Mouse (Mus musculus): ENCODE results near the gene Khnyn. TPM values are rescaled to one million over a fixed set of nuclear protein-coding genes. Genes with fewer than 3 reads are reported as not detected.

The Khnyn gene
- total RNA-seq, 2 experiments from 2014 or later, result 10.1 to 10.7 TPM

GRCm38 (mm10) chr14:55899701-55900413 is 15.1 kb downstream of the Khnyn start, which contains the start of gene Sdr39u1:
TSS of gene Sdr39u1 (minus strand) at chr14:55900293.
- intact Hi-C loops (cut with DNase I), result loop anchor here (10.0 kb wide), 1 partner anchor 225 kb away; the partner anchor contains the start of genes Gmpr2 and Nedd8
- DNase-seq (ENCODE audit: low spot score in 2 of 2), result peak; percentile 83 to 94

- intact Hi-C loops (cut with DNase I), result no loop called here
- no peak for DNase-seq (ENCODE audit: low spot score in 2 of 2)
Measured at GRCm38 (mm10) chr14:55900414-55900755, 15.6 kb downstream of the Khnyn start.

- no peak for DNase-seq (ENCODE audit: low spot score in 2 of 2)
- intact Hi-C loops (cut with DNase I), result no loop called here
Measured at GRCm38 (mm10) chr14:55905518-55905917, 20.8 kb downstream of the Khnyn start.

GRCm38 (mm10) chr14:55913406-55913805 is 28.7 kb downstream of the Khnyn start:
- intact Hi-C loops (cut with DNase I), result no loop called here
- no peak for DNase-seq (ENCODE audit: low spot score in 2 of 2)

GRCm38 (mm10) chr14:55918240-55919082 is 33.7 kb downstream of the Khnyn start:
- intact Hi-C loops (cut with DNase I), result loop anchor here (1.0 to 2.0 kb wide), 3 partner anchors 44 to 138 kb away; partner anchors contain the start of gene Nfatc4
- peak; percentile 80 to 84 for DNase-seq (ENCODE audit: low spot score in 2 of 2)

- intact Hi-C loops (cut with DNase I), result no loop called here
- peak in 1 of 2 experiments; percentile 45 for DNase-seq (ENCODE audit: low spot score in 2 of 2)
Measured at GRCm38 (mm10) chr14:55922475-55923232, 37.9 kb downstream of the Khnyn start.

GRCm38 (mm10) chr14:55926847-55927246 is 42.1 kb downstream of the Khnyn start:
- intact Hi-C loops (cut with DNase I), result no loop called here

GRCm38 (mm10) chr14:55929263-55929997 is 44.7 kb downstream of the Khnyn start:
- intact Hi-C loops (cut with DNase I), result no loop called here
- no peak for DNase-seq (ENCODE audit: low spot score in 2 of 2)

More at GRCm38 (mm10) chr14:55926847-55927246, 42.1 kb downstream of the Khnyn start:
- DNase-seq (ENCODE audit: low spot score in 2 of 2), result no peak

- intact Hi-C loops (cut with DNase I), result no loop called here
- no peak for DNase-seq (ENCODE audit: low spot score in 2 of 2)
Measured at GRCm38 (mm10) chr14:55933586-55933985, 48.8 kb downstream of the Khnyn start.

GRCm38 (mm10) chr14:55940070-55940800 is 55.5 kb downstream of the Khnyn start:
- intact Hi-C loops (cut with DNase I), result no loop called here
- DNase-seq (ENCODE audit: low spot score in 2 of 2), result no peak

GRCm38 (mm10) chr14:55943601-55944000 is 58.9 kb downstream of the Khnyn start:
- intact Hi-C loops (cut with DNase I), result no loop called here
- DNase-seq (ENCODE audit: low spot score in 2 of 2), result no peak

- intact Hi-C loops (cut with DNase I), result no loop called here
- DNase-seq (ENCODE audit: low spot score in 2 of 2), result no peak
Measured at GRCm38 (mm10) chr14:55944575-55944974, 59.8 kb downstream of the Khnyn start, which contains the start of gene Cma1. TSS of gene Cma1 (minus strand) at chr14:55944675.

GRCm38 (mm10) chr14:55946269-55946969 is 61.7 kb downstream of the Khnyn start:
- no peak for DNase-seq (ENCODE audit: low spot score in 2 of 2)
- intact Hi-C loops (cut with DNase I), result no loop called here

Other genes with a start within 250 kb of the Khnyn start
- gene Ipo4, start 249.0 kb upstream of the Khnyn start, total RNA-seq (2021), result 100 to 1,000 TPM; 117 TPM
- gene Gm49378, start 247.1 kb upstream of the Khnyn start, total RNA-seq (2021), result 1 to 10 TPM; 3.9 to 4.7 TPM
- 10 to 100 TPM; 36.6 to 45.2 TPM for gene Tm9sf1, start 241.1 kb upstream of the Khnyn start, total RNA-seq (2021)
- 1 to 10 TPM in 1 of 2 experiments, under 1 TPM in 1; 0.30 to 1.1 TPM for gene Tssk4, start 234.8 kb upstream of the Khnyn start, total RNA-seq (2021)
- gene Mdp1, start 224.4 kb upstream of the Khnyn start, total RNA-seq (2021), result 10 to 100 TPM; 36.9 to 40.1 TPM
- 10 to 100 TPM; 22.1 to 24.8 TPM for gene Gmpr2, start 213.0 kb upstream of the Khnyn start, total RNA-seq (2021)
- gene Nedd8, start 212.8 kb upstream of the Khnyn start, total RNA-seq (2021), result 100 to 1,000 TPM; 325 to 348 TPM
- gene Tinf2, start 203.1 kb upstream of the Khnyn start, total RNA-seq (2021), result 10 to 100 TPM; 12.9 to 14.8 TPM
- not detected for gene Tgm1, start 171.0 kb upstream of the Khnyn start, total RNA-seq (2021)
- 10 to 100 TPM; 45.6 to 45.8 TPM for gene Rabggta, start 162.7 kb upstream of the Khnyn start, total RNA-seq (2021)
- 10 to 100 TPM; 79.2 to 88.7 TPM for gene Dhrs1, start 139.3 kb upstream of the Khnyn start, total RNA-seq (2021)
- gene Nop9, start 139.3 kb upstream of the Khnyn start, total RNA-seq (2021), result 10 to 100 TPM; 12.7 to 14.0 TPM
- gene Cideb, start 126.5 kb upstream of the Khnyn start, total RNA-seq (2021), result 1 to 10 TPM; 1.6 to 2.3 TPM
- gene Ltb4r2, start 123.5 kb upstream of the Khnyn start, total RNA-seq (2021), result under 1 TPM; 0.25 to 0.32 TPM
- under 1 TPM; 0.25 to 0.39 TPM for gene Ltb4r1, start 119.0 kb upstream of the Khnyn start, total RNA-seq (2021)
- 1 to 10 TPM; 3.8 to 7.1 TPM for gene Adcy4, start 100.9 kb upstream of the Khnyn start, total RNA-seq (2021)
- gene Ripk3, start 96.1 kb upstream of the Khnyn start, total RNA-seq (2021), result under 1 TPM in 1 of 2 experiments, not detected in 1; 0.96 TPM
- 1 to 10 TPM; 1.3 to 2.6 TPM for gene Nfatc4, start 61.8 kb upstream of the Khnyn start, total RNA-seq (2021)
- gene Nynrin, start 30.9 kb upstream of the Khnyn start, total RNA-seq (2021), result 10 to 100 TPM in 1 of 2 experiments, 1 to 10 TPM in 1; 6.5 to 10.5 TPM
- gene Cbln3, start 555 bp upstream of the Khnyn start, total RNA-seq (2021), result under 1 TPM; 0.14 to 0.25 TPM
- gene Sdr39u1, start 15.3 kb downstream of the Khnyn start, total RNA-seq (2021), result 10 to 100 TPM; 96.3 to 96.9 TPM
- not detected for gene Cma1, start 59.7 kb downstream of the Khnyn start, total RNA-seq (2021)
- gene Cma2, start 66.0 kb downstream of the Khnyn start, total RNA-seq (2021), result not detected
- not detected for gene Mcpt1, start 133.0 kb downstream of the Khnyn start, total RNA-seq (2021)
- gene Mcpt9, start 145.5 kb downstream of the Khnyn start, total RNA-seq (2021), result not detected
- gene Mcpt2, start 157.1 kb downstream of the Khnyn start, total RNA-seq (2021), result not detected
- gene Mcpt4, start 177.4 kb downstream of the Khnyn start, total RNA-seq (2021), result not detected
- gene Mcpt8, start 200.3 kb downstream of the Khnyn start, total RNA-seq (2021), result not detected
- not detected for gene Ctsg, start 217.6 kb downstream of the Khnyn start, total RNA-seq (2021)
- gene Gzme, start 235.7 kb downstream of the Khnyn start, total RNA-seq (2021), result not detected
- not detected for gene Gzmd, start 247.7 kb downstream of the Khnyn start, total RNA-seq (2021)